Mouse (Mus musculus) stomach, embryonic 14.5 days (tissue): ENCODE data around the gene Cnpy2. TPM values are rescaled to one million over a fixed set of nuclear protein-coding genes. Genes with fewer than 3 reads are reported as not detected.
"Not testable (repeated sequence)": the region's sequence is repeated elsewhere in the genome, so short reads cannot be mapped to it uniquely, and the experiment has no call there.

ENCODE experiments used
- ATAC-seq: fragments of 200-750 bp; cut with Nextera tagmentation; 2 replicates; pipeline ENCODE4 v1.8.0; 2017; ENCODE audit warnings: low read depth, moderate TSS enrichment; ENCODE audit not compliant: insufficient number of reproducible peaks, insufficient read depth, low FRiP score
- H3K27ac ChIP-seq: fragments of 300-500 bp; sonication (generic); 2 replicates; pipeline ENCODE4 v1.5.1; 2014; ENCODE audit warnings: mild to moderate bottlenecking, low read length, moderate library complexity, mixed read lengths
- H3K27me3 ChIP-seq: fragments of 300-500 bp; sonication (generic); 2 replicates; pipeline ENCODE4 v1.6.1; 2014; ENCODE audit warnings: low read length, control low read depth, mixed read lengths; ENCODE audit not compliant: control insufficient read depth, insufficient read depth
- H3K36me3 ChIP-seq: fragments of 300-500 bp; sonication (generic); 2 replicates; pipeline ENCODE4 v1.6.1; 2014; ENCODE audit warnings: mild to moderate bottlenecking, control low read depth, low read length, moderate library complexity, mixed read lengths; ENCODE audit not compliant: control insufficient read depth, insufficient read depth
- H3K4me1 ChIP-seq: fragments of 300-500 bp; sonication (generic); 2 replicates; pipeline ENCODE4 v1.6.1; 2014; ENCODE audit warnings: low read length, control low read depth, mixed read lengths; ENCODE audit not compliant: control insufficient read depth, insufficient read depth
- H3K4me2 ChIP-seq: fragments of 300-500 bp; sonication (generic); replicated peaks from 2 replicates; pipeline ENCODE4 v1.6.1; 2014; ENCODE audit warnings: low read depth, low read length, control low read depth
- H3K4me3 ChIP-seq: fragments of 300-500 bp; sonication (generic); 2 replicates; pipeline ENCODE4 v1.5.1; 2014; ENCODE audit warnings: low read depth, low read length, control low read depth
- H3K9ac ChIP-seq: fragments of 300-500 bp; sonication (generic); replicated peaks from 2 replicates; pipeline ENCODE4 v1.6.1; 2014; ENCODE audit warnings: low read depth, mild to moderate bottlenecking, control low read depth, low read length, moderate library complexity, mixed read lengths
- H3K9me3 ChIP-seq: fragments of 300-500 bp; sonication (generic); 2 replicates; pipeline ENCODE4 v1.6.1; 2016; ENCODE audit warnings: low read depth, low read length, control low read depth; ENCODE audit not compliant: control insufficient read depth
- WGBS: fragments of 180-500 bp; shearing (Covaris S2); extraction: QIAGEN DNeasy Blood & Tissue Kit; methylation state at CpG from one replicate; pipeline ENCODE4 v1.1.7; 2014; 5-methylcytosine and 5-hydroxymethylcytosine counted together
- polyA plus RNA-seq: library from polyadenylated mRNA; unstranded; fragments of >200 nt; fragmentation: Nextera tagmentation; extraction: Ambion mirVana; gene quantifications from 2 replicates; pipeline ENCODE4 v1.2.1, GENCODE M21; 2014

Gene Cnpy2
- polyA plus RNA-seq, 1 experiment from 2014 or later = 328 TPM

DNA sequence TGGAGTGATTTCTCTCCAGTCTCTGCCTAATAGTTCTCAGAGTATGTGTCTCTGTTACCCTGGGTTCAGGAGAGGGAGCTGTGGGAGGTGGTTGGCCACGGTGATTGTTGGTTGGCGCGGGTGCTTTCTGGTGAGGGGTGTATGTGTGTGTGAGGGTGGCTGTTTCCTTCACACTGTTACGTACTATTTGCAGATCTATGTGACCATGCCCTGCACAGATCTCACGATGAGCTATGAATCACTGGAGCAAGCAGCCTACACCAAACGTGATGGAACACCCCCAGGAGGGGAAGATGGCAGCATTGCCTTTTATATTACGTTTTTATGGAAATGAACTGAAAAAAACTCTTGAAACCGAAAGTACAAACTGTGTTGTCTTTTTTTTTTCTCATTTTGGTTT lies 4.6 kb downstream of the Cnpy2 start:
- no peak overlapping the region for H3K4me3 ChIP-seq
- H3K27ac ChIP-seq = no peak overlapping the region
- no peaks in the 10 kb centered on the region for H3K9me3 ChIP-seq
- peaks cover 38% of the 10 kb centered on the region for H3K36me3 ChIP-seq
- no peak overlapping the region for H3K9ac ChIP-seq
- WGBS = 96% methylated on average over 8 of the region's 8 CpGs
- H3K27me3 ChIP-seq = no peaks in the 10 kb centered on the region
- H3K4me2 ChIP-seq = no peak overlapping the region
- H3K4me1 ChIP-seq = peaks cover 8% of the 10 kb centered on the region; the same call in 1 of the 2 replicates
- ATAC-seq = no peak

DNA sequence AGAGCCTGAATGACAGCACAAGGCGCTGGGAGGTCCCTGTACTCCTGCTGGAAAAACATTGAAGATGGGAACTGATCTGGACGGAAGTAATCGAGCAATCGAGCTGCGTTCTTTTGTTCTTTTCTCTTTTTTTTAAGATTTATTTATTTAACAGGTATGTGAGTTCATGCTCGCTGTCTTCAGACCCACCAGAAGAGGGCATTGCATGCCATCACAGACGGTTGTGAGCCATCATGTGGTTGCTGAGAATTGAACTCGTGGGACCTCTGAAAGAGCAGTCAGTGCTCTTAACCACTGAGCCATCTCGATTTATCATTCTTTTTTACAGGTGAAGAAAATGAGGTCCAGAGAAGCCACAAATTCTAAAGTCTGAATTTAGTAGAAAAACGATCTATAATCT lies 5.4 kb downstream of the Cnpy2 start:
- Histone ChIP-seq H3K36me3 (peaks cover 38% of the 10 kb centered on the region), H3K4me1 (peaks cover 8% of the 10 kb centered on the region; the same call in 1 of the 2 replicates), H3K27me3 (no peaks in the 10 kb centered on the region), H3K4me3 (no peak overlapping the region), H3K9me3 (no peaks in the 10 kb centered on the region), H3K4me2 (no peak overlapping the region), H3K27ac (no peak overlapping the region), H3K9ac (no peak overlapping the region)
- WGBS = 88% methylated on average over 10 of the region's 10 CpGs
- no peak for ATAC-seq

DNA sequence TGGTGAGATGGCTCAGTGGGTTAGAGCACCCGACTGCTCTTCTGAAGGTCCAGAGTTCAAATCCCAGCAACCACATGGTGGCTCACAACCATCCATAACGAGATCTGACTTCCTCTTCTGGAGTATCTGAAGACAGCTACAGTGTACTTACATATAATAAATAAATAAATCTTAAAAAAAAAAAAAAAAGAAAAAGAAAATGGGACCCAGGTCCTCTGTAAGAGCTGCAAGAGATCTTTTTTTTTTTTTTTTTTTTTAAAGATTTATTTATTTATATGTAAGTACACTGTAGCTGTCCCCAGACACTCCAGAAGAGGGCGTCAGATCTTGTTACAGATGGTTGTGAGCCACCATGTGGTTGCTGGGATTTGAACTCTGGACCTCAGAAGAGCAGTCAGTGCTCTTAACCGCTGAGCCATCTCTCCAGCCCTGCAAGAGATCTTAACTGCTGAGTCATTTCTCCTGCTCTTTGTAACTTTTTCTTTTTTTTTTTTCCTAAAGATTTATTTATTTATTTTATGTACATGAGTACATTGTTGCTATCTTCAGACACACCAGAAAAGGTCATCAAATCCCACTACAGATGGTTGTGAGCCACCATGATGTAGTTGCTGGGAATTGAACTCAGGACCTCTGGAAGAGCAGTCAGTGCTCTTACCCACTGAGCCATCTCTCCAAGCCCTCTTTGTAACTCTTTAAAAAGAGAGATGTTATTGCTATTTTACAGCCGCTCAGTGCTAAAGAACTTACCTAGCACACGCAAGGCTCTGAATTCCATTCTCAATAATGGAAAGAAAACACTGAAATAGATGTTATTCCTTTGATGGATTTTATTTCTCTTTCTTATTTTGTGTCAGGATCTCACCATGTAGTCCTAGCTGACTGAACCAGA lies 10.3 kb downstream of the Cnpy2 start:
- not testable (repeated sequence) for ATAC-seq, H3K9me3 ChIP-seq, H3K9ac ChIP-seq, H3K4me2 ChIP-seq, H3K36me3 ChIP-seq, H3K27ac ChIP-seq, H3K4me1 ChIP-seq, H3K27me3 ChIP-seq, H3K4me3 ChIP-seq
- WGBS = 79% methylated on average over 6 of the region's 6 CpGs

DNA sequence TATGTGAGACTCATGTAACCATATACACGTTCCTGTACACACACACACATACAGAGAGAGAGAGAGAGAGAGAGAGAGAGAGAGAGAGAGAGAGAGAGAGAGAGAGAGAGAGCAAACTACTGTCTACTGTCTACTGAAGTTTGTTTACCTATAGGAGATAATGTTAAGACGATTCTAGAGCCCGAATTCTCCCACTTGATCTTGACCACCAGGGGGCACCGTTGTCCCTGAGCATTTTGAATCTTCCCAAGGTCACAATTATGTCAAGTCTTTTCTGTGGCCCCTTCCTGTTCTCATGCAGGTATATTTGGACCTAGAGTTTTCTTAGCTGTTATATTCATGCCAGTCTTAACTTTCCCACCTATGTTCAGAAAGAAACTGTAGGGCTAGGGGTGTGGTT lies 13.3 kb downstream of the Cnpy2 start:
- no peaks in the 10 kb centered on the region for H3K36me3 ChIP-seq
- under 1% methylated on average over 4 of the region's 4 CpGs for WGBS
- no peak overlapping the region for H3K4me3 ChIP-seq
- no peak for ATAC-seq
- no peak overlapping the region for H3K4me2 ChIP-seq
- no peaks in the 10 kb centered on the region for H3K9me3 ChIP-seq
- H3K27me3 ChIP-seq = no peaks in the 10 kb centered on the region
- peaks cover 14% of the 10 kb centered on the region for H3K4me1 ChIP-seq
- H3K9ac ChIP-seq = no peak overlapping the region
- no peak overlapping the region for H3K27ac ChIP-seq

DNA sequence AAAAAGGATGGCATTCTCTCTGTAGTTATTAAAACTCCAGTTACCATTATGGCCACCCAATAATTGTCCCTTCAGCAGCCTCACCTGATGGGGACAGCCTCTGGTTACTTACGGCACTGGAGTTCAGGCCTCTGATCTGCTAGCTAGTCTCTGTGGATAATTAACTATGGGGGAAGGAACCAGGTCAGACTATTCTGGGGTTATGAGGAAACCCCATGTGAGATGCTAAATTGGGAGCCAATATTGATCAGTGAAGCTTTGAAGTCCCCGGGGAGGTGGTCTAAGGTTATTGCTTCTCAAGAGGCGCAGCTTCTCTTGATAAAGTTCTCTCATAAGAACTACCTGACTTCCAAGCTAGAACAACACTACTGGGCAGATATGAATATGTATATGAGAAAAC lies 13.9 kb downstream of the Cnpy2 start:
- no peak for ATAC-seq
- WGBS = 94% methylated on average over 3 of the region's 3 CpGs
- Histone ChIP-seq H3K4me3 (no peak overlapping the region), H3K9me3 (no peaks in the 10 kb centered on the region), H3K36me3 (no peaks in the 10 kb centered on the region), H3K4me2 (no peak overlapping the region), H3K27me3 (no peaks in the 10 kb centered on the region), H3K9ac (no peak overlapping the region), H3K4me1 (peaks cover 14% of the 10 kb centered on the region), H3K27ac (no peak overlapping the region)

DNA sequence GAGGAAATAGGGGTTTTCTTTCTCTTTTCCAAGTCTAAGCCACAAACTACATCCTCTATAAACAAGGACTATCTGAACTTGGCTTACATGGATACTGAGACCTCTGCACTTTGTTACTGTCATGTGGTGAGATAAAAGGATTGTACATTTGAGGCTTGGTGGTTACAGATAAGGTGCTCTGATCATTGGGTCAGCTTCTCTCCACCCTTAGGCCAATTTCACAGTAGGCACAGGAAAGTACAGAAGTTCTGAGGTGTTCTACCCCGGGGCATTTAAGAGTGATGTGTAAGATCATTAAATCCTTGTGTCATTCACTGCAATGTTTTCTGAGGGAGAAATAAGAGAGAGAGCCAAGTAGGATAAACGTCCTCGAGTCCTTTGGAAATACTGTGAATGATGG lies 14.3 kb downstream of the Cnpy2 start:
- ATAC-seq = no peak
- Histone ChIP-seq H3K4me2 (peak overlapping the region; percentile 62), H3K27ac (peak overlapping the region; percentile 94; the same call in 1 of the 2 replicates), H3K9me3 (no peaks in the 10 kb centered on the region), H3K27me3 (no peaks in the 10 kb centered on the region), H3K4me3 (peak overlapping the region; percentile 78; the same call in 1 of the 2 replicates), H3K36me3 (no peaks in the 10 kb centered on the region), H3K4me1 (peaks cover 14% of the 10 kb centered on the region), H3K9ac (no peak overlapping the region)
- WGBS = 85% methylated on average over 3 of the region's 3 CpGs

DNA sequence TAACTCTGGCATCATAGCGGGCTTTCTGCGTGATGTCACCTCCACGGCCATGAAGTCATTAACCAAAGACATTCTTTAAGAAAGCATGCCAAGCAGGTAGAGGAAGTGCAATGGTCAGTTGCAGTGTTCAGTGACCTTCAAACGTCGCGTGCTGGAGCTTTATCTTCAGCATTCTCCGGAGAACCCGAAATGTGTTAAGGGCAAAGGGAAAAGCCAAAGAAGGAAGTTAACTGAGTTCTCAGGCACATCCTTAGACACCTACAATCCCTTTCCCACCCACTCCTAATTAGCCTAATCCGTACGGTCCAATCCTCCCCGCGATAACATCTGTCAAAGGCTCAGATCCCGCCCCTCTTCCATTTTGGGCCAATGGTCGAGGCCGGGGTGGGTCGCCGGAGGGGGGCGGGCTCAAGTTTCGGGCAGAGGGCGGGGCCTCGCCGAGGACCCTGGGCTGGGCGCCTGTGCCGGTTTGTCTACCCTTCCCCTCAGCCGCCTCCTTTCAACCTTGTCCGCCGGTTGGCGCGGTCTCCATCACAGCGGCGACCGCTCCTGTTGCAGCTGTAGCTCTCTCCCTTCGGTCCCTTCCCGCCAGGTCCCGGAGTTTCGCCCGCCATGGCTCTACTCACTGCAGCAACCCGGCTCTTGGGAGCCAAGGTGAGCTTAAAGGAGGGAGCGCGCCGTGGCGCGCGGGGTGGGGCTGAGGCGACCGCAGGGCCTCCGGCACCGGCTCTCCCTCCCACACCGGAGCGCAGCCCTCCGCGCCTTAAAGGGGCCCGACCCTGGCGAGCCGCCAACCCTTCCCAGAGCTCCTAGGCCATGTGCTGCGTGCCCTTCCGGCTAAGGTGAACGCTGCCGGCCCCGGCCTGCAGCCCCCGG lies 15.3 kb downstream of the Cnpy2 start, which contains the start of gene Cs:
Gene Cs (plus strand): TSS at position 429 of the 876 bp plus-strand sequence.
- peak; percentile 99 for ATAC-seq
- H3K4me1 ChIP-seq = peaks cover 14% of the 10 kb centered on the region
- no peaks in the 10 kb centered on the region for H3K36me3 ChIP-seq
- peak within 1 kb of the TSS; percentile 94 for H3K27ac ChIP-seq
- peak within 1 kb of the TSS; percentile 78 for H3K4me3 ChIP-seq
- no peaks in the 10 kb centered on the region for H3K27me3 ChIP-seq
- no peaks in the 10 kb centered on the region for H3K9me3 ChIP-seq
- under 1% methylated on average over 61 of the region's 61 CpGs for WGBS
- peak within 1 kb of the TSS; percentile 80 for H3K9ac ChIP-seq
- peak within 1 kb of the TSS; percentile 62 for H3K4me2 ChIP-seq

DNA sequence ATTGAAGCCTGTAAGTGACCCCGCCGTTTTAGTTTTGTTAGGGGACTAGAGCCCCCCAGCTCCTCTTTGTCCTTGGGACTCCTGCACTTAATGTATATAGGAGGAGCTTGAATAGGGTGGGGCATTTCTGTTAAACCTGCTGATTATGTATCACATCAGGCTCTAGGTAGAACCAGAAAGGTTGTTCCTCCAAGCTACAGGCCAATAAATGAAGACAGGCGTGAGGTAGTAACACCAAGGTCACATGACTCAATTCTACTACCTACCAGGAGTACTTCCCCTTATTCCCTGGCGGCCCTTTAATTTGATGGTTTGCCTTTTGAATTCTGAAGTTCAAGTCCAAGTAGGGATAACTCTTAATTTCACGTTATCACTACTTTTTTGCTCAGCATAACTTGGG lies 16.2 kb downstream of the Cnpy2 start:
- peak overlapping the region; percentile 78 for H3K4me3 ChIP-seq
- H3K27ac ChIP-seq = peak overlapping the region; percentile 94; the same call in 1 of the 2 replicates
- no peak for ATAC-seq
- H3K4me1 ChIP-seq = peaks cover 14% of the 10 kb centered on the region
- no peaks in the 10 kb centered on the region for H3K9me3 ChIP-seq
- no peaks in the 10 kb centered on the region for H3K36me3 ChIP-seq
- peak overlapping the region; percentile 57 for H3K4me2 ChIP-seq
- H3K27me3 ChIP-seq = no peaks in the 10 kb centered on the region
- 20% methylated on average over 5 of the region's 5 CpGs for WGBS
- peak overlapping the region; percentile 80 for H3K9ac ChIP-seq
